Mouse (Mus musculus) hindbrain, embryonic 16.5 days (tissue): ENCODE measurements around the gene Car12. TPM values are rescaled to one million over a fixed set of nuclear protein-coding genes. Genes with fewer than 3 reads are reported as not detected.
A peak's percentile ranks its signal among the peaks of the same experiment; 100 is the strongest.

Experiments
- ATAC-seq: fragments of 200-750 bp; cut with Nextera tagmentation; 2 replicates; pipeline ENCODE4 v1.8.0; 2017; ENCODE audit warnings: moderate TSS enrichment, moderate library complexity
- H3K27ac ChIP-seq: fragments of 300-500 bp; sonication (generic); 2 replicates; pipeline ENCODE4 v1.5.1; 2014; ENCODE audit warnings: low read depth, mild to moderate bottlenecking, control low read depth, low read length, moderate library complexity
- H3K27me3 ChIP-seq: fragments of 300-500 bp; sonication (generic); replicated peaks from 2 replicates; pipeline ENCODE4 v1.6.1; 2014; ENCODE audit warnings: low read length; ENCODE audit not compliant: control insufficient read depth, insufficient read depth
- H3K36me3 ChIP-seq: fragments of 300-500 bp; sonication (generic); 2 replicates; pipeline ENCODE4 v1.6.1; 2014; ENCODE audit warnings: mild to moderate bottlenecking, low read length, moderate library complexity, mixed read lengths; ENCODE audit not compliant: control insufficient read depth, insufficient read depth
- H3K4me1 ChIP-seq: fragments of 300-500 bp; sonication (generic); 2 replicates; pipeline ENCODE4 v1.6.1; 2014; ENCODE audit warnings: low read depth, low read length; ENCODE audit not compliant: control insufficient read depth, insufficient read depth
- H3K4me2 ChIP-seq: fragments of 300-500 bp; sonication (generic); 2 replicates; pipeline ENCODE4 v1.6.1; 2014; ENCODE audit warnings: mild to moderate bottlenecking, low read length, control low read depth, moderate library complexity
- H3K4me3 ChIP-seq: fragments of 300-500 bp; sonication (generic); 2 replicates; pipeline ENCODE4 v1.5.1; 2014; ENCODE audit warnings: mild to moderate bottlenecking, low read length, control low read depth, moderate library complexity
- H3K9ac ChIP-seq: fragments of 300-500 bp; sonication (generic); 2 replicates; pipeline ENCODE4 v1.6.1; 2014; ENCODE audit warnings: low read depth, mild to moderate bottlenecking, control low read depth, low read length, moderate library complexity
- H3K9me3 ChIP-seq: fragments of 300-500 bp; sonication (generic); 2 replicates; pipeline ENCODE4 v1.6.1; 2014; ENCODE audit warnings: mild to moderate bottlenecking, low read length, moderate library complexity; ENCODE audit not compliant: control insufficient read depth
- WGBS: fragments of 180-500 bp; shearing (Covaris S2); extraction: QIAGEN DNeasy Blood & Tissue Kit; methylation state at CpG from one replicate; pipeline ENCODE4 v1.1.7; 2014; 5-methylcytosine and 5-hydroxymethylcytosine counted together
- polyA plus RNA-seq: library from polyadenylated mRNA; unstranded; fragments of >200 nt; fragmentation: Nextera tagmentation; extraction: Ambion mirVana; gene quantifications from 2 replicates; pipeline ENCODE4 v1.2.1, GENCODE M21; 2015

Car12 gene
- polyA plus RNA-seq, 1 experiment from 2014 or later = 9.0 TPM

GRCm38 (mm10) chr9:66705766-66706165, 7.7 kb upstream of the Car12 start:
- no peak for ATAC-seq
- Histone ChIP-seq H3K4me2 (no peak overlapping the region), H3K9ac (no peak overlapping the region), H3K9me3 (no peaks in the 10 kb centered on the region), H3K36me3 (no peaks in the 10 kb centered on the region), H3K27me3 (no peaks in the 10 kb centered on the region), H3K4me1 (peaks cover 15% of the 10 kb centered on the region), H3K4me3 (no peak overlapping the region), H3K27ac (no peak overlapping the region)
- WGBS = 55% methylated on average over 2 of the region's 2 CpGs

- no peak overlapping the region for H3K9ac ChIP-seq
- 33% methylated on average over 11 of the region's 11 CpGs for WGBS
- ATAC-seq = peak; percentile 65
- no peaks in the 10 kb centered on the region; the same call in 1 of the 2 replicates for H3K27me3 ChIP-seq
- no peak overlapping the region for H3K4me3 ChIP-seq
- H3K9me3 ChIP-seq = no peaks in the 10 kb centered on the region
- H3K4me2 ChIP-seq = no peak overlapping the region
- peaks cover 15% of the 10 kb centered on the region for H3K4me1 ChIP-seq
- H3K36me3 ChIP-seq = no peaks in the 10 kb centered on the region
- peak overlapping the region; percentile 31; the same call in 1 of the 2 replicates for H3K27ac ChIP-seq
Observed at GRCm38 (mm10) chr9:66708054-66708772, 5.3 kb upstream of the Car12 start.

DNA sequence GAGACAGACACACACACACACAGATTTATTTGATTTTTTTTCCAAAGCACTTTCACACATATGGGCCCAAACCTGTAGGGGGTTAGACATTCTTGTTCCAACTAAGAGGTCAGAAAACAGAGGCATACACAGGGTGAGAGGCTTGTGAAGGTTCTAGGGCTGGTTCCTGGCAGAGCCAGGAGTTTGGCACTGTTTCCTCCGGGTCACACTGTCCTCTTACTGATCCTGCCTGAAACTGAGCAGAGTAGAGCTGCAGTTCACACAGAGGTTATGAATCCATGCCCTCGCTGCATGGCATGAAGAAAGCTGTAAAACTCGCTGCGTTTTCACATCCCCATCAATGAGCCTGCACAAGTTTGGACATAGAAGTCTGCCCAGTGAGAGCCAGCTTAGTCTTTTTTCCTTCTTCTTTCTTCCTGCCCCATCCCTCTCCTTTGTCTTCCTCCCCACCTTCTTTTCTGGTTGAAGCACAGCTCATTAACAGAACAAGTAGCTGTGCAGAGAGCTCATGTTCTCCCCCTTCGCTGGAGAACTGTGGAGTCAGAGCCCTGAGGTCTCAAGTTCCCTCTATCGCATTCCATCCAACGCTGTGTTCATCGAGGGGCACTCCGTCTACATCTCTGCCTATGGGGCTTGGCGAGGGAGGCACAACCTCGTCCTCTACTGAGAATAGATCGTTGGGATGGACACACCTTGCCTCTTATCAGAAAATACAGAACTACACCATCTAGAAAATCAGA, 4.5 kb upstream of the Car12 start:
- Histone ChIP-seq H3K4me3 (no peak overlapping the region), H3K27me3 (no peaks in the 10 kb centered on the region; the same call in 1 of the 2 replicates), H3K27ac (peak overlapping the region; percentile 44; the same call in 1 of the 2 replicates), H3K9me3 (no peaks in the 10 kb centered on the region), H3K4me2 (no peak overlapping the region; the same call in 1 of the 2 replicates), H3K36me3 (no peaks in the 10 kb centered on the region), H3K4me1 (peaks cover 21% of the 10 kb centered on the region), H3K9ac (peak overlapping the region; percentile 26)
- 53% methylated on average over 12 of the region's 12 CpGs for WGBS
- 0 out of 2 replicates have a peak, but pooled peaks have one; percentile 25 for ATAC-seq

DNA sequence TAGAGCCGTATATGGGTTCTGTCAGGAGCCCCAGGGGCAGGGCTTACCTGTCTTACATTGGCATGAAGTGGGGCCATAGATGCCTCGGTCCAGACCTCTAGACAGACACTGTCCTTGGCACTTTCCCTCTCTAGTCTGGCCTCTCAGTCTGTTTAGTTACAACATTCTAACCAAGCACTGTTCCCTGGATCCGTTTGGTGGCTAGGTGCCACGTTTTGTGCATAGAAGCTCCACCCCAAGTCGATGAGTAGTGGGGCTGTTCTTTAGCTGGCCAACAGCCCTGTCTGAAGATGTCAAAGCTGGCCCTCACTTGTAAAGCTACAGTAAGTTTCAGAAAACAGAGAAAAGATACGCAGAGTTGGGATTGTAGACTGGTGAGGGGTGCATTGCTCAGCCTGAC, 2.9 kb upstream of the Car12 start:
- peaks cover 5% of the 10 kb centered on the region; the same call in 1 of the 2 replicates for H3K27me3 ChIP-seq
- no peaks in the 10 kb centered on the region for H3K36me3 ChIP-seq
- H3K4me3 ChIP-seq = no peak overlapping the region
- no peak overlapping the region for H3K27ac ChIP-seq
- no peaks in the 10 kb centered on the region for H3K9me3 ChIP-seq
- H3K4me1 ChIP-seq = peaks cover 25% of the 10 kb centered on the region
- no peak overlapping the region for H3K4me2 ChIP-seq
- no peak overlapping the region for H3K9ac ChIP-seq
- no peak for ATAC-seq
- WGBS = 75% methylated on average over 6 of the region's 6 CpGs

DNA sequence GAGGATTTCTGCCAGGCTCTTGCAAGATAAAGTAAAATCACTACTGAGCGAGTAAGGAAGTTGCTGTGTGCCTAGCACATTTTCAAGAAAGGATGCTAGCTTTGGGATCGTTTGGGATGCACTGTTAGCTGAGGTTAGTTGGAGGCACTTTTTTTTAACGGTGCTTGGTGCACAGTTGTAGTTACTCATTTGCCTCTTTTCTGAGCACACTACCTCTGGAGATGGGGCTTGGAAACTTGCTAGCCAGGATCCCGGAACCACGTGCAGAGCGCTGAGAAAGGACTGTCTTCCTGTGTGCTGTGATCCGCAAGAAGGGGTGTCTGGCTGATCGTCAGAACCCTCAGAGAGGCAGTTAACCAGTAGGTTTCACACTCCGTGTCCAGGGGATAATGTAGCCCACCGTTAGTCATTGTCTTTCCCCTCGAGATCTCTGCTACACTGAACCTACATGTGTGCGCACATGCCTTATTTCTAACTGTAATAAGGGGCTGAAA, 583 bp downstream of the Car12 start:
- no peak overlapping the region for H3K9ac ChIP-seq
- no peak overlapping the region for H3K27ac ChIP-seq
- WGBS = 18% methylated on average over 12 of the region's 12 CpGs
- H3K4me1 ChIP-seq = peaks cover 14% of the 10 kb centered on the region
- H3K9me3 ChIP-seq = no peaks in the 10 kb centered on the region
- peak overlapping the region; percentile 82 for H3K4me2 ChIP-seq
- peaks cover 5% of the 10 kb centered on the region; the same call in 1 of the 2 replicates for H3K27me3 ChIP-seq
- no peak for ATAC-seq
- H3K4me3 ChIP-seq = peak overlapping the region; percentile 42
- H3K36me3 ChIP-seq = no peaks in the 10 kb centered on the region

DNA sequence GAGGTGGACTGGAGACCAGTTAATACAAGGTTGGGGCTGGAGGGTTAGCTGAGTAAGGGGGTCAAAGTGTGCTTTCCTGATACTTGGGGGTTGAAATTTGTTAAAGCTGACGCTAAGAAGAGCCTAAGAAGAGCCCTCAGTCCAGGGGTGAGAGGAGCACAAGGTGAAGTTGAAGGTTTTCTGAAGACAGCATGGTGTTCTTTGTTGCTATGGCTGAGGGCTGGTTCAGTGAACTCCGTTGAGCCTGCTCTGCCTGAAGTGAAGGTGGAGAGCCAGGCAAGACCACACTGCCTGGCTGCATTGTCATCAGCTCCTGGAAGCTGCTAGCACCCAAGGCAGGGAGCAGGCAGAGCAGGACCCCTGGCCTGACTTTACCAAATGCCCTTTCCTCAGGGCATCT, 1.9 kb downstream of the Car12 start:
- WGBS = 76% methylated on average over 2 of the region's 2 CpGs
- no peak overlapping the region for H3K4me2 ChIP-seq
- ATAC-seq = no peak

GRCm38 (mm10) chr9:66716533-66716932, 3.0 kb downstream of the Car12 start:
- H3K4me3 ChIP-seq = no peak overlapping the region
- peaks cover 11% of the 10 kb centered on the region for H3K4me1 ChIP-seq
- no peaks in the 10 kb centered on the region for H3K9me3 ChIP-seq
- H3K4me2 ChIP-seq = no peak overlapping the region
- H3K9ac ChIP-seq = no peak overlapping the region
- H3K27me3 ChIP-seq = peaks cover 5% of the 10 kb centered on the region; the same call in 1 of the 2 replicates
- H3K36me3 ChIP-seq = no peaks in the 10 kb centered on the region
- WGBS = 91% methylated on average over 3 of the region's 3 CpGs
- no peak overlapping the region for H3K27ac ChIP-seq
- no peak for ATAC-seq

More for the DNA sequence above, 1.9 kb downstream of the Car12 start:
- Histone ChIP-seq H3K36me3 (no peaks in the 10 kb centered on the region), H3K9me3 (no peaks in the 10 kb centered on the region), H3K27ac (no peak overlapping the region), H3K4me3 (no peak overlapping the region), H3K4me1 (peaks cover 11% of the 10 kb centered on the region), H3K9ac (no peak overlapping the region), H3K27me3 (peaks cover 5% of the 10 kb centered on the region; the same call in 1 of the 2 replicates)

- no peaks in the 10 kb centered on the region for H3K36me3 ChIP-seq
- 94% methylated on average over 8 of the region's 8 CpGs for WGBS
- H3K27ac ChIP-seq = no peak overlapping the region
- ATAC-seq = no peak
- H3K9ac ChIP-seq = no peak overlapping the region
- H3K27me3 ChIP-seq = no peaks in the 10 kb centered on the region
- H3K9me3 ChIP-seq = no peaks in the 10 kb centered on the region
- no peak overlapping the region for H3K4me2 ChIP-seq
- H3K4me3 ChIP-seq = no peak overlapping the region
- no peaks in the 10 kb centered on the region for H3K4me1 ChIP-seq
Observed at GRCm38 (mm10) chr9:66720686-66721450, 7.4 kb downstream of the Car12 start.
